Mouse (Mus musculus) heart, adult 2 months (tissue): ENCODE results near the gene Fhit. TPM values are rescaled to one million over a fixed set of nuclear protein-coding genes. Genes with fewer than 3 reads are reported as not detected.

ENCODE experiments used
- DNase-seq, 2 experiments: peaks; one replicate each; pipeline ENCODE4 v3.0.0; 2021
- H3K27ac ChIP-seq: fragments of 200-600 bp; 2 replicates; pipeline ENCODE4 v1.8.1; 2022
- H3K27me3 ChIP-seq: fragments of 200-500 bp; 2 replicates; pipeline ENCODE4 v1.6.1; 2012; ENCODE audit warnings: mild to moderate bottlenecking, low read length, inconsistent platforms, mixed read lengths; ENCODE audit not compliant: control insufficient read depth, insufficient read depth
- H3K36me3 ChIP-seq: fragments of 200-500 bp; 2 replicates; pipeline ENCODE4 v1.6.1; 2012; ENCODE audit warnings: low read length, inconsistent platforms; ENCODE audit not compliant: control insufficient read depth, insufficient read depth
- H3K4me1 ChIP-seq: fragments of 200-500 bp; 2 replicates; pipeline ENCODE4 v1.6.1; 2011; ENCODE audit warnings: low read length; ENCODE audit not compliant: control insufficient read depth, insufficient read depth
- H3K4me3 ChIP-seq: fragments of 200-600 bp; 2 replicates; pipeline ENCODE4 v1.8.1; 2022
- H3K79me2 ChIP-seq: fragments of 200-500 bp; replicated peaks from 2 replicates; pipeline ENCODE4 v1.6.1; 2012; ENCODE audit warnings: mild to moderate bottlenecking, inconsistent platforms, low read length, moderate library complexity, mixed read lengths; ENCODE audit not compliant: control insufficient read depth, insufficient read depth
- H3K9ac ChIP-seq: fragments of 200-500 bp; 2 replicates; pipeline ENCODE4 v1.6.1; 2012; ENCODE audit warnings: low read depth, mild to moderate bottlenecking, control low read depth, inconsistent platforms, low read length, mixed read lengths
- CTCF ChIP-seq: fragments of 200-600 bp; IDR thresholded peaks from 2 replicates; pipeline ENCODE4 v1.8.1; 2022; ENCODE audit warnings: antibody characterized with exemption, mild to moderate bottlenecking, moderate library complexity
- EP300 ChIP-seq: fragments of 200-500 bp; IDR thresholded peaks from 2 replicates; pipeline ENCODE4 v1.6.1; 2011; ENCODE audit warnings: low read depth, low read length, control low read depth; ENCODE audit not compliant: insufficient read depth
- POLR2A ChIP-seq: fragments of 200-500 bp; IDR thresholded peaks from 2 replicates; pipeline ENCODE4 v1.6.1; 2011; ENCODE audit warnings: mild to moderate bottlenecking, low read depth, low read length, control low read depth; ENCODE audit not compliant: insufficient read depth
- WGBS: fragments of 180-500 bp; shearing (Covaris S2); methylation state at CpG from one replicate; pipeline ENCODE4 v1.1.7; 2018; 5-methylcytosine and 5-hydroxymethylcytosine counted together
- intact Hi-C: fragments of 180-260 bp; cut with DNase I; formaldehyde crosslinking; loops from one replicate; pipeline ENCODE4 v1.15.1; 2025
- polyA plus RNA-seq: library from polyadenylated mRNA; depleted of rRNA; stranded (reverse); fragments of >200 nt; gene quantifications from 2 replicates; pipeline ENCODE4 v1.2.3, GENCODE M21; 2012
- total RNA-seq, 2 experiments: library from RNA; stranded (reverse); gene quantifications; 2 replicates each; pipeline ENCODE4 v1.2.3; 2021

Fhit gene
- total and polyA plus RNA-seq, 3 experiments: 1.7 to 2.3 (median 1.7) TPM

- 31% methylated on average over 3 of the region's 3 CpGs for WGBS
- Histone ChIP-seq H3K4me1 (no peaks in the 10 kb centered on the region), H3K27ac (no peak overlapping the region), H3K27me3 (no peaks in the 10 kb centered on the region), H3K4me3 (no peak overlapping the region), H3K79me2 (no peaks in the 10 kb centered on the region), H3K36me3 (no peaks in the 10 kb centered on the region), H3K9ac (no peak overlapping the region)
- intact Hi-C loops: no loop called here
- TF ChIP-seq CTCF (no peak), EP300 (no peak), POLR2A (no peak)
- no peak for DNase-seq
These were observed 1540.8 kb downstream of the Fhit start for GRCm38 (mm10) chr14:9620902-9621540.

DNA sequence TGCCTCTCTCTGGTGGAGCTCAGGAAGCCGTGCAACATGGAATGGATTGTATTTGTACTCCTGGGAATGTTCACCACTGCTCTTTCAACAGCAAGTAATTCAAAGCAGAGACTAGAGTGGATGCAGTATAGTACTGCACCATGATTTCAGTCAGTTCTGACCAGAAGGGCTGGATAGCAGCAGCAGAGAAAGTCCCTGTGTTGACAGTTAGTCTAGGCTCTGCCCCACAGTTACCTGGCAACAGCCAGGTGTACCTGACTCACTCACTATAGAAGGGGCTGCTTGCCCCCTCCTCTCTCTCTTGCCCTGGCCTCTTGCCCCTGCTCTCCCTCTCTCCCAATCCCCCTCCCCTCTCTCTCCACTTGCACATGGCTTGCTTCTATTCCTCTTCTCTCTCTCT is 1542.0 kb downstream of the Fhit start:
- H3K4me1 ChIP-seq: no peaks in the 10 kb centered on the region
- H3K36me3 ChIP-seq: no peaks in the 10 kb centered on the region
- intact Hi-C loops: no loop called here
- no peaks in the 10 kb centered on the region for H3K27me3 ChIP-seq
- 39% methylated on average over 1 of the region's 1 CpGs for whole genome bisulfite sequencing
- H3K4me3 ChIP-seq: no peak overlapping the region
- no peaks in the 10 kb centered on the region for H3K79me2 ChIP-seq
- no peak for TF ChIP-seq CTCF
- TF ChIP-seq POLR2A: no peak
- TF ChIP-seq EP300: no peak
- H3K27ac ChIP-seq: no peak overlapping the region
- no peak overlapping the region for H3K9ac ChIP-seq
- no peak for DNase-seq

- Histone ChIP-seq H3K36me3 (no peaks in the 10 kb centered on the region), H3K9ac (no peak overlapping the region), H3K27me3 (no peaks in the 10 kb centered on the region), H3K79me2 (no peaks in the 10 kb centered on the region), H3K27ac (no peak overlapping the region), H3K4me3 (no peak overlapping the region), H3K4me1 (no peaks in the 10 kb centered on the region; the same call in 1 of the 2 replicates)
- 93% methylated on average over 3 of the region's 3 CpGs for WGBS
- intact Hi-C loops: no loop called here
- TF ChIP-seq CTCF: no peak
- no peak for TF ChIP-seq POLR2A
- TF ChIP-seq EP300: no peak
- DNase-seq: no peak
These were observed 1548.7 kb downstream of the Fhit start for GRCm38 (mm10) chr14:9613126-9613525.

DNA sequence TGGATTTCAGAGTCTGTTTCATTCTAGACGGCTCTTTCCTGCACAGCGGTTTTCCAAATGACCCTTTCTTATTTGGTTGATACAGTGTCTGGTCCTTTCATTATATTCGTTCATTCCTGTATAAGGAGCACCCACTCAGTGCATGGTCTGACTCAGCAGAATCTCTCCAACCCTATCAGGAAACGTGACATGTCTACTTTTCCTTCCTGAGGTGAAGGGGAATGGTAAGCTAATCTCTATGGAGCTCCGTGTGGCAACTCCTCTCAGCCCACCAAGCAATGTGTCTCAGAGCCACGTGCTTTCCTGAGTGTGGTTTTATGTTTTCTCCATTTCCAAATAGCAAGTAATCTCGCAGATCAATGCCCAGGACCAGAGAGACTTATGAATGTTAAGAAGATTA is 1552.7 kb downstream of the Fhit start:
- TF ChIP-seq CTCF: no peak
- no peak for TF ChIP-seq EP300
- TF ChIP-seq POLR2A: no peak
- H3K4me3 ChIP-seq: no peak overlapping the region
- WGBS: 57% methylated on average over 7 of the region's 7 CpGs
- no peaks in the 10 kb centered on the region for H3K27me3 ChIP-seq
- no peaks in the 10 kb centered on the region for H3K79me2 ChIP-seq
- H3K4me1 ChIP-seq: no peaks in the 10 kb centered on the region; the same call in 1 of the 2 replicates
- intact Hi-C loops: no loop called here
- DNase-seq: no peak
- H3K27ac ChIP-seq: no peak overlapping the region
- H3K36me3 ChIP-seq: no peaks in the 10 kb centered on the region
- H3K9ac ChIP-seq: no peak overlapping the region

DNA sequence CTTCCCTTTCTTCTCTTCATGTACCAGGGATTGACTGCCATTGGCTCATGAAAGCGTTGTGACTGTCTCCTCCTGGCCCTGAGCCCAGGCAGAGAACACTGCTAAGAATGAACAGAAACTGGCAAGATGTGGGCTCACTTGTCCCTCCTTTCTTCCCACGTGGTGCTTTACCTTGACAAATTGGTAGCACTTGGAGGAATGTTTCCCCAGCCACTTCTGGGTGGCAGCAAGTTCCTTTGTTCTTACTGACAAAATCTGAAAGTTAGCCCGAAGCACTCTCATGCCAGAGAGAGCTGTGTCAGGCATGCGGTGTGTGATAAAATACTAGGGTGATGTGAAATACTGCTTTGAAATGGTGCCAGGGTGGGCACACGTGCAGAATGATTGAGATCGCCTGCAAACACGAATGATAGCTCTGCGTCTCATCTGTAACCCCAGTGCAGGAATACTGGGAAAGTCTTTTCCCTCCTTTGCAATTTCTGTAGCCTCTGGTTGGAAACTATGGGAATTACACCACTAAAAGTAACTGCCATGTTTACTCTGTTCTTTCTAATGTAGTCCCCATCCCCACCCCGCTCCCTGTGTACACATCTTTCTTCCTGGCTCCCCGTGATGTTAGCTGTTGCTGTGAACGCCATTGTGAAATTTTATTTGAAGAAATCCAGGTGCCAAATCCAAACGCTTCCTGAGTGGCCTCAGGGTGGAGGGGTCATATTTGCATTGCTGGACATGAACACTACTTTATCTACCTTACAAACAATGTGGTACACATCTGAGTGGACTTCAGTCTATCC is 1555.1 kb downstream of the Fhit start:
- 62% methylated on average over 12 of the region's 12 CpGs for WGBS
- no peaks in the 10 kb centered on the region for H3K79me2 ChIP-seq
- no peaks in the 10 kb centered on the region for H3K27me3 ChIP-seq
- H3K4me1 ChIP-seq: no peaks in the 10 kb centered on the region; the same call in 1 of the 2 replicates
- TF ChIP-seq EP300: no peak
- TF ChIP-seq POLR2A: no peak
- TF ChIP-seq CTCF: no peak
- intact Hi-C loops: no loop called here
- H3K4me3 ChIP-seq: no peak overlapping the region
- no peak overlapping the region for H3K9ac ChIP-seq
- no peak for DNase-seq
- H3K27ac ChIP-seq: no peak overlapping the region
- no peaks in the 10 kb centered on the region for H3K36me3 ChIP-seq

DNA sequence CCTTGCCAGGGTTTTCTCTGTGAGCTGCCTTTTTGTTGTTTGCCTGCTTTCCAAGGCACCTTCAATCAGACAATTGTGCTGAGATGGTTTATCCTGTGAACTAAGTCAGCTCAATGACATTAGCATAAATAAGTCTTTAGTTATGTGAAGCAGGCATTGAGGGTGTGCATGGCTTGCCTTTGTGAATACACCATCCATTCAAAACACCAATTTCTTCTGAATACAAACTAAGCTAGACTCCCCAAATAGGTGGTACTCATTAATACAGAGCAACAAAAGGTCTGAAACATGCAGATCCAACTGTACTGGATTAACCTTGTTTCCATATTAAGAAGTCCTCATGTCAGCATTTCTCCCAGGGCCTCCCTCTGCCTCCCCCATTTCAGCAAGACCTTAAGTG is 1561.6 kb downstream of the Fhit start:
- Histone ChIP-seq H3K27ac (no peak overlapping the region), H3K9ac (no peak overlapping the region), H3K27me3 (no peaks in the 10 kb centered on the region), H3K4me1 (no peaks in the 10 kb centered on the region), H3K79me2 (no peaks in the 10 kb centered on the region), H3K36me3 (no peaks in the 10 kb centered on the region), H3K4me3 (no peak overlapping the region)
- intact Hi-C loops: no loop called here
- TF ChIP-seq EP300: no peak
- no peak for TF ChIP-seq CTCF
- no peak for TF ChIP-seq POLR2A
- no peak for DNase-seq
